Mouse (Mus musculus) CH12.LX (cell line): ENCODE data around the gene Atf4. TPM values are rescaled to one million over a fixed set of nuclear protein-coding genes. Genes with fewer than 3 reads are reported as not detected.
A peak's percentile ranks its signal among the peaks of the same experiment; 100 is the strongest.

Source experiments
- DNase-seq: peaks from one replicate; pipeline ENCODE4 v3.0.0-alpha.2; 2013; ENCODE audit errors: extremely low read depth
- H3K27ac ChIP-seq: 2 replicates; pipeline ENCODE4 v1.5.1; 2012; ENCODE audit warnings: low read depth, mild to moderate bottlenecking, control low read depth, moderate library complexity; ENCODE audit not compliant: insufficient read depth
- H3K27me3 ChIP-seq: replicated peaks from 2 replicates; pipeline ENCODE3; 2012; ENCODE audit warnings: inconsistent platforms
- H3K36me3 ChIP-seq, 2 experiments: replicated peaks in 1 of 2; 2 replicates each; pipeline versions ENCODE3 to v1.6.1; 2012; ENCODE audit warnings: inconsistent platforms in 1 of 2, low read length in 1 of 2, mild to moderate bottlenecking in 1 of 2, mixed read lengths in 1 of 2, moderate library complexity in 1 of 2; ENCODE audit not compliant: control insufficient read depth in 1 of 2, insufficient read depth in 1 of 2
- H3K4me1 ChIP-seq, 2 experiments: 2 replicates each; pipeline ENCODE4 v1.6.1; 2012; ENCODE audit warnings: inconsistent platforms in 1 of 2, moderate library complexity in 1 of 2; ENCODE audit not compliant: insufficient read depth in 2 of 2, control insufficient read depth in 1 of 2
- H3K4me2 ChIP-seq: 2 replicates; pipeline ENCODE4 v1.6.1; 2012; ENCODE audit warnings: low read depth, mild to moderate bottlenecking, control low read depth; ENCODE audit not compliant: poor library complexity, insufficient read depth, severe bottlenecking
- H3K4me3 ChIP-seq, 3 experiments: fragments of 150-350 bp in 1 of 3; sonication (generic) in 1 of 3; replicated peaks in 1 of 3; 2 replicates each; pipeline versions ENCODE3 to v1.5.1; 2011 to 2012; ENCODE audit warnings: low read depth in 2 of 3, low read length in 2 of 3, mild to moderate bottlenecking in 2 of 3, moderate library complexity in 2 of 3, control low read depth in 1 of 3, improper control_type of control experiment in 1 of 3, inconsistent platforms in 1 of 3, mixed read lengths in 1 of 3; ENCODE audit not compliant: poor library complexity in 1 of 3
- H3K79me2 ChIP-seq: replicated peaks from 2 replicates; pipeline ENCODE4 v1.6.1; 2012; ENCODE audit warnings: mild to moderate bottlenecking, moderate library complexity; ENCODE audit not compliant: control insufficient read depth, poor library complexity, insufficient read depth, severe bottlenecking; ENCODE audit errors: extremely low read depth
- H3K9ac ChIP-seq: 2 replicates; pipeline ENCODE4 v1.6.1; 2012; ENCODE audit warnings: low read depth, mild to moderate bottlenecking, control low read depth, moderate library complexity; ENCODE audit not compliant: insufficient read depth
- H3K9me3 ChIP-seq: replicated peaks from 2 replicates; pipeline ENCODE3; 2012; ENCODE audit warnings: low read length, inconsistent platforms, mixed read lengths
- BHLHE40 ChIP-seq: IDR thresholded peaks from 2 replicates; pipeline ENCODE4 v1.6.1; 2011; ENCODE audit warnings: mild to moderate bottlenecking, low read depth, low read length, improper control_type of control experiment
- CHD1 ChIP-seq: IDR thresholded peaks from 2 replicates; pipeline ENCODE4 v1.6.1; 2012; ENCODE audit warnings: low read depth, low read length, improper control_type of control experiment, inconsistent platforms
- CHD2 ChIP-seq: IDR thresholded peaks from 2 replicates; pipeline ENCODE4 v1.6.1; 2011; ENCODE audit warnings: low read length, improper control_type of control experiment
- CTCF ChIP-seq, 2 experiments: IDR thresholded peaks in 1 of 2; conservative IDR thresholded peaks in 1 of 2; 2 replicates each; pipeline ENCODE4 v1.5.1; 2011 to 2012; ENCODE audit warnings: low read depth in 2 of 2, low read length in 2 of 2, improper control_type of control experiment in 1 of 2, inconsistent platforms in 1 of 2, mild to moderate bottlenecking in 1 of 2, moderate library complexity in 1 of 2
- EP300 ChIP-seq: IDR thresholded peaks from 2 replicates; pipeline ENCODE4 v1.6.1; 2011; ENCODE audit warnings: low read length, improper control_type of control experiment
- ETS1 ChIP-seq: conservative IDR thresholded peaks from 2 replicates; pipeline ENCODE4 v1.6.1; 2012; ENCODE audit warnings: low read depth, mild to moderate bottlenecking, inconsistent platforms, low read length, improper control_type of control experiment, moderate library complexity
- GABPA ChIP-seq: IDR thresholded peaks from 2 replicates; pipeline ENCODE4 v1.6.1; 2012; ENCODE audit warnings: low read depth, low read length, improper control_type of control experiment, inconsistent platforms; ENCODE audit not compliant: insufficient replicate concordance
- HCFC1 ChIP-seq: IDR thresholded peaks from 2 replicates; pipeline ENCODE4 v1.6.1; 2012; ENCODE audit warnings: low read depth, mild to moderate bottlenecking, inconsistent platforms, low read length, improper control_type of control experiment
- IRF4 ChIP-seq: IDR thresholded peaks from 2 replicates; pipeline ENCODE4 v1.6.1; 2014; ENCODE audit warnings: low read depth, mild to moderate bottlenecking, inconsistent platforms, low read length, improper control_type of control experiment
- JUN ChIP-seq: IDR thresholded peaks from 2 replicates; pipeline ENCODE4 v1.6.1; 2011; ENCODE audit warnings: low read depth, mild to moderate bottlenecking, low read length, improper control_type of control experiment, moderate library complexity; ENCODE audit not compliant: insufficient read depth
- KAT2A ChIP-seq: IDR thresholded peaks from 2 replicates; pipeline ENCODE4 v1.6.1; 2012; ENCODE audit warnings: low read length, improper control_type of control experiment, inconsistent platforms; ENCODE audit not compliant: insufficient replicate concordance
- MAFK ChIP-seq: IDR thresholded peaks from 2 replicates; pipeline ENCODE4 v1.6.1; 2011; ENCODE audit warnings: low read length, improper control_type of control experiment; ENCODE audit not compliant: insufficient replicate concordance
- MAZ ChIP-seq: IDR thresholded peaks from 2 replicates; pipeline ENCODE4 v1.6.1; 2012; ENCODE audit warnings: low read depth, mild to moderate bottlenecking, inconsistent platforms, low read length, improper control_type of control experiment, moderate library complexity
- MEF2A ChIP-seq: IDR thresholded peaks from 2 replicates; pipeline ENCODE4 v1.6.1; 2014; ENCODE audit warnings: low read depth, mild to moderate bottlenecking, inconsistent platforms, low read length, improper control_type of control experiment, borderline replicate concordance
- MXI1 ChIP-seq: IDR thresholded peaks from 2 replicates; pipeline ENCODE4 v1.6.1; 2011; ENCODE audit warnings: mild to moderate bottlenecking, low read depth, low read length, improper control_type of control experiment
- NRF1 ChIP-seq: IDR thresholded peaks from 2 replicates; pipeline ENCODE4 v1.6.1; 2014; ENCODE audit warnings: low read depth, mild to moderate bottlenecking, inconsistent platforms, low read length, improper control_type of control experiment, moderate library complexity
- PAX5 ChIP-seq: IDR thresholded peaks from 2 replicates; pipeline ENCODE4 v1.6.1; 2012; ENCODE audit warnings: low read length, inconsistent platforms, mixed read lengths
- POLR2A ChIP-seq: IDR thresholded peaks from 2 replicates; pipeline ENCODE4 v1.6.1; 2011; ENCODE audit warnings: low read depth, mild to moderate bottlenecking, improper control_type of control experiment, low read length
- POLR2AphosphoS2 ChIP-seq: IDR thresholded peaks from 2 replicates; pipeline ENCODE4 v1.6.1; 2011; ENCODE audit warnings: low read depth, low read length, improper control_type of control experiment
- RAD21 ChIP-seq: IDR thresholded peaks from 2 replicates; pipeline ENCODE4 v1.6.1; 2011; ENCODE audit warnings: low read depth, mild to moderate bottlenecking, low read length, improper control_type of control experiment, moderate library complexity
- SMC3 ChIP-seq: IDR thresholded peaks from 2 replicates; pipeline ENCODE4 v1.6.1; 2011; ENCODE audit warnings: low read depth, low read length, improper control_type of control experiment
- TBP ChIP-seq: conservative IDR thresholded peaks from 2 replicates; pipeline ENCODE4 v1.6.1; 2011; ENCODE audit warnings: low read depth, low read length, improper control_type of control experiment
- TCF12 ChIP-seq: IDR thresholded peaks from 2 replicates; pipeline ENCODE4 v1.6.1; 2014; ENCODE audit warnings: low read depth, mild to moderate bottlenecking, inconsistent platforms, low read length, improper control_type of control experiment
- UBTF ChIP-seq: IDR thresholded peaks from 2 replicates; pipeline ENCODE4 v1.6.1; 2012; ENCODE audit warnings: low read depth, mild to moderate bottlenecking, inconsistent platforms, low read length, improper control_type of control experiment, moderate library complexity
- USF1 ChIP-seq: IDR thresholded peaks from 2 replicates; pipeline ENCODE4 v1.6.1; 2014; ENCODE audit warnings: low read depth, mild to moderate bottlenecking, inconsistent platforms, low read length, improper control_type of control experiment
- USF2 ChIP-seq: conservative IDR thresholded peaks from 2 replicates; pipeline ENCODE4 v1.6.1; 2011; ENCODE audit warnings: low read depth, low read length, improper control_type of control experiment
- ZC3H11A ChIP-seq: IDR thresholded peaks from 2 replicates; pipeline ENCODE4 v1.6.1; 2012; ENCODE audit warnings: low read depth, mild to moderate bottlenecking, inconsistent platforms, low read length, improper control_type of control experiment
- ZKSCAN1 ChIP-seq: IDR thresholded peaks from 2 replicates; pipeline ENCODE4 v1.6.1; 2012; ENCODE audit warnings: low read depth, inconsistent platforms, low read length, improper control_type of control experiment, borderline replicate concordance
- ZMIZ1 ChIP-seq: IDR thresholded peaks from 2 replicates; pipeline ENCODE4 v1.6.1; 2012; ENCODE audit warnings: low read depth, mild to moderate bottlenecking, inconsistent platforms, low read length, improper control_type of control experiment
- dilution Hi-C: fragments of 300-500 bp; cut with MboI; formaldehyde crosslinking; loops from 2 replicates; pipeline ENCODE4 v1.14.3; 2020; ENCODE audit warnings: low sequenced_read_pairs; ENCODE audit not compliant: extremely low pct_unique_long_range_greater_than_20kb, extremely low pct_ligation_motif_present
- in situ Hi-C: fragments of 300-500 bp; cut with MboI; formaldehyde crosslinking; loops from 3 replicates; pipeline ENCODE4 v1.14.3; 2019; ENCODE audit warnings: low sequenced_read_pairs, low pct_ligation_motif_present, low pct_unique_long_range_greater_than_20kb, mixed read lengths
- polyA plus RNA-seq: library from polyadenylated mRNA; unstranded; fragments of >175 nt; gene quantifications from 2 replicates; pipeline ENCODE4 v1.2.1, GENCODE M21; 2012; ENCODE audit warnings: low read depth; ENCODE audit not compliant: insufficient read length
- total RNA-seq, 2 experiments: library from RNA; depleted of rRNA; stranded (reverse); fragments of 300-350 nt in 1 of 2; fragments of >200 nt in 1 of 2; gene quantifications; 2 replicates each; pipeline ENCODE4 v1.2.3; 2012 to 2014

The Atf4 gene
- total and polyA plus RNA-seq, 3 experiments: 357 to 819 (median 486) TPM

GRCm38 (mm10) chr15:80233053-80233452 lies 21.9 kb upstream of the Atf4 start:
- in situ Hi-C loops (loop anchor here (10.0 kb wide), 1 partner anchor 288 kb away; no protein-coding TSS in a partner anchor), dilution Hi-C loops (no loop called here)
- 0 out of 2 replicates have a peak overlapping the region, but pooled peaks have one; percentile 23 for H3K9ac ChIP-seq

GRCm38 (mm10) chr15:80233733-80234509 lies 21.1 kb upstream of the Atf4 start, which contains the start of gene Mief1:
TSS of gene Mief1 (plus strand) at chr15:80234018.
- peak within 1 kb of the TSS; percentile 75 to 98 (median 96) for H3K4me3 ChIP-seq
- H3K36me3 ChIP-seq: peaks cover 35 to 39% of the 10 kb centered on the region in 2 experiments
- peak within 1 kb of the TSS; percentile 10; the same call in 1 of the 2 replicates for H3K27ac ChIP-seq
- dilution Hi-C loops: no loop called here
- peaks cover 28% of the 10 kb centered on the region for H3K79me2 ChIP-seq
- in situ Hi-C loops: loop anchor here (10.0 kb wide), 1 partner anchor 289 kb away; no protein-coding TSS in a partner anchor
- no peaks in the 10 kb centered on the region for H3K9me3 ChIP-seq
- peak within 1 kb of the TSS; percentile 90 for H3K4me2 ChIP-seq
- H3K4me1 ChIP-seq: peaks cover 2 to 23% of the 10 kb centered on the region in 2 experiments; a peak in 3 of 4 replicates
- no peaks in the 10 kb centered on the region for H3K27me3 ChIP-seq
- H3K9ac ChIP-seq: peak within 1 kb of the TSS; percentile 89
- peak; percentile 97 for DNase-seq
- TF ChIP-seq USF2 (no peak), ZKSCAN1 (no peak), TCF12 (peak; percentile 72), GABPA (no peak; the same call in 1 of the 2 replicates), POLR2A (peak; percentile 88), BHLHE40 (no peak), PAX5 (no peak), EP300 (no peak), NRF1 (peak; percentile 60), CHD1 (no peak), TBP (no peak), CTCF (conservative IDR thresholded peaks at IDR 0.05 in 1 of 2, IDR thresholded peaks at IDR 0.05 in 1 of 2; ENCODE audit: low read depth in 2 of 2, low read length in 2 of 2) (peak in 1 of 2 experiments; percentile 45; a peak in 2 of 4 replicates), JUN (no peak), MAZ (peak; percentile 88), IRF4 (peak; percentile 56), SMC3 (no peak), MXI1 (peak; percentile 75), USF1 (no peak), RAD21 (peak; percentile 10), ZC3H11A (no peak), HCFC1 (peak; percentile 93), KAT2A (peak; percentile 90; the same call in 1 of the 2 replicates), CHD2 (peak; percentile 95), UBTF (0 out of 2 replicates have a peak, but pooled peaks have one; percentile 47), ZMIZ1 (peak; percentile 72; the same call in 1 of the 2 replicates), MEF2A (peak; percentile 60; the same call in 1 of the 2 replicates)

More at GRCm38 (mm10) chr15:80233053-80233452, 21.9 kb upstream of the Atf4 start:
- Histone ChIP-seq H3K9me3 (no peaks in the 10 kb centered on the region), H3K4me1 (peaks cover 2 to 25% of the 10 kb centered on the region in 2 experiments; a peak in 3 of 4 replicates), H3K79me2 (peaks cover 28% of the 10 kb centered on the region), H3K36me3 (peaks cover 27 to 30% of the 10 kb centered on the region in 2 experiments), H3K4me2 (no peak overlapping the region), H3K27me3 (no peaks in the 10 kb centered on the region), H3K27ac (no peak overlapping the region), H3K4me3 (no peak overlapping the region)
- DNase-seq: no peak
- TF ChIP-seq MAZ (no peak), JUN (no peak), CTCF (conservative IDR thresholded peaks at IDR 0.05 in 1 of 2, IDR thresholded peaks at IDR 0.05 in 1 of 2; ENCODE audit: low read depth in 2 of 2, low read length in 2 of 2) (no peak), CHD1 (no peak), EP300 (no peak), POLR2AphosphoS2 (no peak), HCFC1 (no peak), ETS1 (no peak), TBP (no peak), IRF4 (no peak), MAFK (no peak)
